Mouse (Mus musculus) mouse embryonic stem cell (cell line): ENCODE results near the gene Cc2d2b.

Experiments
- in situ Hi-C, 2 experiments: fragments of 300-500 bp; cut with MboI; formaldehyde crosslinking; loops; 1 replicate in 1 of 2; 3 replicates in 1 of 2; pipeline ENCODE4 v1.14.3; 2019 to 2020; ENCODE audit warnings: low sequenced_read_pairs in 2 of 2, low pct_unique_long_range_greater_than_20kb in 1 of 2, mixed read lengths in 1 of 2; ENCODE audit not compliant: unreplicated experiment in 1 of 2

Cc2d2b gene

DNA sequence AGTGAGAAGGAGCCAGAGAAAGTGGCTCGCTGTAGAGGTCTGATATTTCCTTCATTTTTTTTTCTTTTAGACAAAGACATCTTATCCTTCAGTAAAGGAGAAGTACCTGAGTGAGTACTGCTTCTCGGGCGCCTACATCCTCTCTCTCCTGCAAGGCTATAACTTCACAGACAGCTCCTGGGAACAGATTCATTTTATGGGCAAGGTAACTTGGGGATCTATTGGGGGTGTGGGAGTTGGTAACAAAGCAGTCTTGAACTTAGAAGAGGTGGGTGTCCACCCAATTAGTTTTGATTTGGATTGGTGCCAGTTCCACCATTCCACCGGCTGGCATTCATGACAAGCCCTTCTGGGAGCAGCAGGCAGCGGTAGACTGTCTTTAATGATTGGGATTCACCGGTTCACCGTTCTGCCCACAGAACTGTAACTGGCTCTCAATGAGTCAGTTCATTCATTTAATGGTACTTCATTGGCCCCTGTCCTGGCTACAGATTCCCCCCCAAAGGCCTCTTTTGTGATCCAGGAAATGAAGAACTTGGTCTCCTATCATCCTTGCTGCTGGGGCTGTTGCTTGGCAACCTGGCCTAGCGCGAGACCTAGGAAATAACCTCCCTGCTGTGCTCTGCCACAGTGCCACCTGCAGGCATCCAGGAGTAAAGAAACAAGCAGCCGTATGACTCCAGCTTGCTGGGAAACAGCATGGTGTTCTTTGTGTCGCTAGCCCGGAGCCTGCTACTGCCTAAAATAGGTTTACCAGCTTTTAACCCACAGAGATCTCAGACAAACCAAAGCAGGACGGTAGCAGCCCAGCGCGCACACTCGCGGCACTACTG, 11.7 kb upstream of the Cc2d2b start:
- in situ Hi-C loops, result no loop called here

DNA sequence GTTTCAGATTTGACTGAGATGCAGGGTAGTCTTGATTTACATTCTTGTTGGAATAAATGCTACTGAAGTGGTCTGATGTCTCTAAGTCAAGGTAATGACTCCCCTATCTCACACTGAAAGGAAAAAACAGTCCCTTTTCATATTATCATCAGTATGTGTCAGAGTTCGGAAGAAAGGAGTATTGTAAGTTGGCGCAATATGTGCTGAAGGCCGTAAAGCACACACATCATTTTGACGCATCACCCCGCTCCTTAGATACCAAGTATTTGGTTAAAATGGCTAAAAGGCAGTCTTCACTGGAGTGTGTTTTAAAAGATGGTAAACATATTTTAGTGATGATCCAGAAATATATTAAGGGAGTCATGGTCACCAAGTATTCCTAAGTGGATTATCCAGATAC, 10.9 kb upstream of the Cc2d2b start:
- in situ Hi-C loops, result no loop called here

DNA sequence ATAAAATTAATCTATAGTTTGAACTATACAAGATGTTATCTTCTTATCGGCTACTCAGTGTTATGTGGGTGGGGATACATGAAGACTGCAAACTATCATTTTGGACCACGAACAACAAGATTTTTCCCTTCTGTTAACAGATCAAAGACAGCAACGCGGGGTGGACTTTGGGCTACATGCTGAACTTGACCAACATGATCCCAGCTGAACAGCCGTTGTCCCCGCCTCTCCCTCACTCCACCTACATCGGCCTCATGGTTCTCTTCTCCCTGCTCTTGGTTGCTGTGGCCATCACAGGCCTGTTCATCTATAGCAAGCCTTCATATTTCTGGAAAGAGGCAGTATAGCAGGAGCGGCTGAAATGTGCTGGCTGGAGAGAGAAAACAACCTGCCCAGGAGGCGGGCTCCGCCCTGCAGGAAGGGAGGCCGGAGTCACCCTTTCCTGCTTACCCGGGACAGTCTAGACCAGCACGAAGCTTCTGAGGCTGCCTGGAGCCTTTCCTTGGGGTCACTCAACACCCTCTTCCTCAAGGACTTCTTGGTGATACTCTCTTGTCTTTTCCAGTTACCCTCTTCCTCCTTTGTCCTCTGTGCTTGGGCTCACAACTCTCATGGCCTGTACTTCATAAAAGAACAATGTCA, 9.7 kb upstream of the Cc2d2b start:
- in situ Hi-C loops, result no loop called here

DNA sequence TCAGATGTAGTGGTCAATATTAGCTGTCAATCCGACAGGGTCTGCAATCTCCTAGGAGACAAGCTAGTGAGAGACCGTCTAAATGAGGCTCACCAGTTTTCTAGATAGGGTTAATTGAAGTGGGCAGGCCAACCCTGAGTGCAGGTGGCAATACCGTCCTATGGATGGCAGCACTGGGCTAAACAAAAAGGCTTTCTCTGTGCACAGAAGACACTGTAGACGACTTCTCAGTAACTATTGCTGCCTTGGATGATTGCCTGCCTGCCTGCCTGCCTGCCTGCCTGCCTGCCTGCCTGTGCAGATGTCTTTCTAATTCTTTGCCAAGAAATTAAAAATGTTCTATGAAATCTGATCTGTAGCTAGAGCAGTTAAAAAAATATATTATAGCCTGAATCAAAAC, 1.9 kb upstream of the Cc2d2b start:
- in situ Hi-C loops, result no loop called here

DNA sequence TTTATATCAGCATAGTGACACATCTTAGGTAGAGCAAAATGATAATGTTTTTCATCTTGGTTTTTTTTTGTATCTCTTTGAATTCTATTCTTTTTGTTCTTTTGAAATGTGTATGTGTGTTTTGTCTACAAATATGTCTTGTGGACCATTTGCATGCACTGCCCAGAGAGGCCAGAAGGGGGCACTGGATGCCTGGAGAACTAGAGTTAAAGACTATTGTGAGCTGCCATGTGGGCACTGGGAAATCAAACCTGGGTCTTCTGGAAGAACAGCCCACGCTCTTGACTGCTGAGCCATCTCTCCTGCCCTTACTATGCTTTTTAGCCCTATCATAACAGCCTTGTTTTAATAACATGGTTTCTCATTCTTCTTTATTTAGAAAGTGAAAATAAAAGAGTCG, 5.8 kb downstream of the Cc2d2b start:
- in situ Hi-C loops, result loop anchor here in 1 of 2 experiments (25.0 kb wide), 1 partner anchor 258 kb away; no protein-coding TSS in a partner anchor

DNA sequence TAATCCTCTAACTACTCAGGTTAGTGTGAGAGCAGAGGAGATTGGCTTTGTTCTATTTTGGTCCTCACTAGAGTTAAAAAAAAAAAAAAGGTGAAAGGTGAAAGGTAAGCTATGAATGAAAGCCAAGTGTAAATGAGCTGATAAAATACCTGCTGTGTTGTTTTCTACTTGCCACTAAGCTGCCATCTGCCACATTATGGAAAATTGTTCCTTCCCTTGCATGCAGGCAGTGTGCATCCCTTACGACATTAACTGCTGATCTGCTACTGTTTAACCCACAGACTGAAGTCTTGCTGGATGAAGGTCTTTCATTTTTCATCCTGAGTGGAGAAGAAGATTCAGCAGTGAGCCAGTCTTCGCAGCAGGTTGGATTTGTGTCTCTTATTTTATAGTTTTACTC, 11.5 kb downstream of the Cc2d2b start:
- in situ Hi-C loops, result loop anchor here (10.0 to 25.0 kb wide), 2 partner anchors 252 to 285 kb away; no protein-coding TSS in a partner anchor

DNA sequence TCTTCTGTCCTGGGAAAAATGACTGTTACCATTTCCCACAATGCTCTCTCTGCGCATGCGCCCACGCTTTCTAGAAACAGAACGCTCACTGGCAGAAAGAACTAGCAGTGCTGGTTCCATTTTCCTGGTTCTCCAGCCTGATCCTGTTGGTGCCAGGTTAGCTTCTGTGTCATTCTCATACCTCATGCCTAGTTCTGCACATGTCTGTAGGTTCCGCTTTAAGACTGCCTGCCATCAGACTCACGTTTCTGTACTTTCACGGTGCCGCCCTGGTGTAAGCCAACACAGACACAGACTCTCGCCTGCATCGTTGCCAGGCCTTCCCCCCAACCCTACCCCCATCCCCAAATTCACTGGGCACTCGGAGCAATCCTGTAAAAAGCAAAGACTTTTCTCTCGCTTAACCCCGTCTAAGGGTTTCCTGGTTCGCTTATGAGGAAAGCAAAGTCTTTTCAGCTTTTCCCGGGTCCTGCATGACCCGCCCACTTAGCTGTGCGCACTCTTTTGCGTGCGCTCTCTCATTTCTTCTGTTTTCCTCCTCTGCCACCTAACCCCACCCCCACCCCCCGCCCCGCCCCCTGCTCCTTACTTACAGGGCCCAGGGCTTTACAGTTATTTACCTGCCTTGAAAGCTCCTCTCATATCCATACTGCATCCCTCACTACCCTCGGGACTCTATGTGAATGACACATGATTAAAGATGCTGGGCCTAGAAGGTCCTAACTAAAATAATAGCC, 13.6 kb downstream of the Cc2d2b start:
- in situ Hi-C loops, result loop anchor here (10.0 to 25.0 kb wide), 2 partner anchors 250 to 283 kb away; no protein-coding TSS in a partner anchor

DNA sequence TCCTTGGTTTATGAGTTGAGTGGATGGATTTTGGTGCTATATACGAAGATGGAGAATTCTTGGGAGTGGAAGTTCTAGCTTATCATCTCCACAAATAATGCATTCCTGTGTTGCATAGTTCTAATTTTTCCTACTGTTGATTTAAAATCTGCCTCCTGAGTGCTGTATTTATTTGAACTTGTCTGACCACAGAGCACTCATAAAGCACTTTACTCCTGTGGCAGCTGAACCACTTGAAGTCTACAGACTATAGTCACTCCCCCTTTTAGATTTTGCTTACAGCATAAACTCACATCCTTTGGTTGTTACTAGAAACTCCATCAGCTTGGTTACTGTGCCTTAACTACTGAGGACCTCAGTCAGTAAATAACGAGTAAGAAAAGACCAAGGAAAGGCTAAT, 18.6 kb downstream of the Cc2d2b start:
- in situ Hi-C loops, result loop anchor here (10.0 to 25.0 kb wide), 2 partner anchors 245 to 278 kb away; no protein-coding TSS in a partner anchor

DNA sequence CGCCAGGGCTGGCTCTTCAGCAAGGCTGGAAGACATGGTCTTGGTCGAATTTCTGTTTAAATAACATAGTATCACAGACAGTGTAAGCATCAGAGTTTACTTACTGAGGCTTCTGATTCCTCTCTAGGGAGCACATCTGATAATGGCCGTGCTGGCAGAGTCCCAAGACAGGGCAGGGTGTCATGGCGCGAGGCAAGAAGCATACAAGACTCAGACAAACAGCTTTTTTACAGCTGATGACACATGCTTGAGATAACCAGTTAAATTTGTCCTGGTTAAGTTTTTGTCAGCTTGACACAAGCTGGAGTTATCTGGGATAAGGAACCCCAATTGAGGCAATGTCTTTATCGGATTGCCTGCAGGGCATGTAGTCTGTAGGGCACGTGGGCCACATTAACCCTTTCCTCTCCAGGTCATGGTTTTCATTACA, 20.8 kb downstream of the Cc2d2b start:
- in situ Hi-C loops, result loop anchor here (10.0 to 25.0 kb wide), 2 partner anchors 243 to 275 kb away; no protein-coding TSS in a partner anchor

DNA sequence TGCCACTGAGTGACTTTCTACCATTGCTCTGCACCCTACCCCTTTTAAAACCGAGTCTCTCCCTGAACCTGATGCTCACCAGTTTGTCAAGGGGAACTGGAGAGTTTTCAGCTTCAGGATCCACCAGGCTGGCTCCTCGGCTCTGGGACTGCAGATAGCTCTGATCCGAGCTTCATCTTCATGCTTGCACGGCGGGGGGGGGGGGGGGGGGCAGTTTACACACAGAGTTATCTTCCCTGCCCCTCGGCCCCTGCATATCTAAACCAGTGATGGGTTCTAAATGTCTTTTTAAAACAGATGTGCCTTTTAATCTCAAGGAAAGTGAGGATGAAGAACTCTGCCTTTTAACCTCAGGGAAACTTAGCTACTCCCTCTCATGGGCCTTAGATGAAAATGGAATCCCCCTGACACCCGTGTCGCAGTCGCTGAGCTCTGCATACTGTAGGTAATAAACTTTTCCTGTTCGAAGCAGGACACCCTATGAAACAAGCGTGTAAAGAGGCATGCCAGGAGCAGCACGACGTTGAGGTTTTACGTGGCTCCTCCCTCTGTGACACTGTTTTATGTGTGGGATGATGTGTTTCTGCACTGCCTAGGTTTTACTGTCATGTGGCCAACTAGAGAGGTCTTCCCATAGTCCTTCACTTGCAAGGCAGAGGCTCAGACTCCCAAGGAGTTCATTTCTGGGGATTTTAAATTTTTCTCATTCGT, 39.6 kb downstream of the Cc2d2b start:
- in situ Hi-C loops, result no loop called here

DNA sequence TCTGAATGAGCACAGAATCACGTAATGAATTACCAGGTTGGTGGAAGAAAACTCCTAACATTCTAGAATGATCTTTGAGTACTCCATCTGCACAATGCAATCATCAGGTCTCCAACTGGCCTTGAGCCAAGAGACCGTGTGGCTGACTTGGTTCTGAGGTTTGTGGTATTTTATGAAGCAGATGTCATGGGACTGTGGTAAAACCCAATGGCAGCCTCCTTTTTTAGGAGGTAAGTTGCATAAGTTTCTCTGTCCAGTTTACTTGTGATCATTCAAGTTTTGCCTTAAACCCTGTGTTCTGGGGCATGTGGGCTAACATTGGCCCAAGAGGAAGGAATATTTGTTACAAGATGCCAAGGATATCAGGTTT, 40.1 kb downstream of the Cc2d2b start:
- in situ Hi-C loops, result no loop called here

DNA sequence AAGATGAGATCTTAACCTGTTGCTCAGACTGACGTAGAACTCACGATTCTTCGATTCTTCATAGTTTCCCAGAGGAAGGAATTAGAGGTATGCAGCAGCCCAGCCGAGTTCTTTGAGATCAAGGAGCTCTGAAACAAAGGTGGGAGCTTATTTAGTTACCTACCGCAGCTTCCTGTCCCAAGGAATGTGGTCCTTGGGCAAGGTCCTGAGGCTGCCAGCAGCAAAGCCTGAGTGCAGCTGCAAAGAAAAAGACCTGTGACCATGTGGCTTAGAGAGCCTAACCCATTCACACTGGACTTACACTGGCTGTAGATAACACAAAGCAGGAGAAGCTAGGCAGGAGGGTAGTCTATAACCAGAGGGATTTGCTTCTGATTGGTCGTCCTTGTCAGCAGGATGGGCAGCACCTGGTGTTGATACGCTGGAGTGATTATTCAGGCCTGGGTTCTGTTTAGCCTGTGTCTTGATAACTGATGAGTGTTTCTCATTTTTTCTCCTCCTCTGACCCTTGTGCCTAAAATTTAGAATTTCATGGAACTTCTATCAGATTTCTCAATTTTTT, 56.7 kb downstream of the Cc2d2b start:
- in situ Hi-C loops, result no loop called here

DNA sequence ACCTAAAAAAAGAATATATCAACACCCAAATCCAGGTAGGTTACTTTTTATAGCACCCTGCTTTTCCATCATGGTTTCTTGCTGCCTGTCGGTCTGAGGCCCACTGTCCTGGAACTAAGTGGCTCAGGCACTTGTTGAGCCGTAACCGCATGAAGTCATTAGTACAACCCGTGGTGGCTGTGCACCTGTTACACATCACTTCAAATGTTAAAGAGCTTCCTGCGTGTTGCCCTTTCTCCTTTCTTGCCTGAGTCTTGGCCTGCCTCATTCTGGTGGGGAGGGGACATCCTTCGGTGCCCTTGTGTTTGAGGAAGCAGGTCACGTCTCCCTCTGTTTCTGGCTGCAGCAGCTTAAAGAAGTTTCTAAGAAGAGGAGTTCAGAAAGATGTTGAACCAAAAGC, 61.3 kb downstream of the Cc2d2b start:
- in situ Hi-C loops, result no loop called here

DNA sequence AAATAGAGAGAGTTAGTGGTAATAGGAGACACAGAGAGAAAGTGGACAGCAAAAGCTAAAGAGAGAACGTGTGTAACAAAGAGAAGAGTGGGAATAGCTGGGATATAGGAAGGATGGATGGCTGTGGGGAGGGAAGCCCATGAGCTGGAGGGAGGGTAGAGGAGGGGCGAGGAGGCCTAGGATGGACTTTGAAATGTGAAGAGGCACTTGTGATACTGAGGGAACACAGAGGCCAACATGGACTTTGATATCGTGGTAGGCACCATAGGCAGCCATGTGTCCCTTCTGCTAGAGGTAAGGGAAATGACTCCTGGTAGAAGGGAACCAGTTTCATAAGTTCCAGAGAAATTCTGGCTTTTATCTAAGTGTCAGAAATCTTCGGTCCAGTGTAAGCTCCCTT, 63.3 kb downstream of the Cc2d2b start:
- in situ Hi-C loops, result no loop called here

DNA sequence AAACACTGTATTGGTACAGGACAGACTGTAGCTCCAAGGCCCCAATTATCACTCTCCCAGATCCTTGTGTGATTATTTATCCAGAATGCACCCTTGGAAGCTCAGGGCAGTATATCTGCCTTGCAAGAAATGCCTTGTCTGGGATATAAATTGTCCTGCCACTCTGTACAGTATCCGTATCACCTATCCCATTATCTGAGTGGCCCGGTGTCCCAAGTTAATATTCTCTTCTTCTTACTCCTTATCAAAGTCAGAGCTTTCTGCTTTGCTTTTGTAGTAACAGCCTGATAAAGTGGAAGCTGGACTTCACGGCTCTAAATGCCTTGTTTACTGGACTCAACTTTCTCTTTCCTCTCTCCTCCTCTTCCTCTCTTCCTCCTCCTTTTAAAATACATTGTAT, 64.2 kb downstream of the Cc2d2b start:
- in situ Hi-C loops, result no loop called here

DNA sequence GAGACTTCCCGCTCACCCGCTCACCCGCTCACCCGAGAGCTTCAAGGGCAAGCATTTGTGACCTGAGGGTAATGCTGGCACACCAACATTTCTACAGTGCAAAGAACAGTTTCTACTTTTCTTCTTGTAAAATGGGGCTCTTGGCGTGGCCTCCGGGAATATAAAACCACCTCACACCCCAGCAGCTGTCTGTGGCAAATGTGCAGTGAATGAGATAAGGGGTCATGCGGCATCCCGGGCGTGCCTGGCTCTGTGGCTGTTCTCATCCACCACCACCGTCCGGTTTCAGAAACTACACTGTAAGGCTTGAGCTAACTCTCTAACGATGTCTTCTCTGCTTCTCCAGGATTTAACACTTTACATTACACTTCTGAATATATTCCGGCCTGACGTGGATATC, 64.8 kb downstream of the Cc2d2b start:
- in situ Hi-C loops, result no loop called here

DNA sequence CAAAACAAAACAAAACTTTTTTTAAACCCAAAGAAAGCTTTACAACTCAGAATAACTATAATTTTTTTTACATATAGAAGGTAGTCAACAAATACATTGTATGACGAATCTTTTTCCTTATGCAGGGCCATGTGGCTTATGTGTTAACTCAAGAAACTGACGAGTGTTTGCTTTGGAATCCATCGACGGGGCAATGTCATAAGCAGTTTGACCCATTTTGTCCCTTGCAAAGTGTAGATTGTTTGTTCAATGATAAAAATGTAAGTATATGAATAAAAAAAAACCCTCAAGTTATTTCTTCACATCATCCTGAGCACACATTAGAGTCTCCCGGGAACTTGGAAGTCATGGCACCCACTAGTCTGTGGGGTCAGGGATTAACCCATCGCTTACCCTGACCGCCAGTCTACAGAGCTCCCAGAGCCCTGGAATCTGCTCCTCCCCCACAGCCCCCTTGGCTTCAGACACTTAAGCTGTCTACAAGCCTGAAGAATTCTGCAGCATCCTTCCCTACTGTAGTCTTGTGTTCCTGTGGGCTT, 67.2 kb downstream of the Cc2d2b start:
- in situ Hi-C loops, result no loop called here

DNA sequence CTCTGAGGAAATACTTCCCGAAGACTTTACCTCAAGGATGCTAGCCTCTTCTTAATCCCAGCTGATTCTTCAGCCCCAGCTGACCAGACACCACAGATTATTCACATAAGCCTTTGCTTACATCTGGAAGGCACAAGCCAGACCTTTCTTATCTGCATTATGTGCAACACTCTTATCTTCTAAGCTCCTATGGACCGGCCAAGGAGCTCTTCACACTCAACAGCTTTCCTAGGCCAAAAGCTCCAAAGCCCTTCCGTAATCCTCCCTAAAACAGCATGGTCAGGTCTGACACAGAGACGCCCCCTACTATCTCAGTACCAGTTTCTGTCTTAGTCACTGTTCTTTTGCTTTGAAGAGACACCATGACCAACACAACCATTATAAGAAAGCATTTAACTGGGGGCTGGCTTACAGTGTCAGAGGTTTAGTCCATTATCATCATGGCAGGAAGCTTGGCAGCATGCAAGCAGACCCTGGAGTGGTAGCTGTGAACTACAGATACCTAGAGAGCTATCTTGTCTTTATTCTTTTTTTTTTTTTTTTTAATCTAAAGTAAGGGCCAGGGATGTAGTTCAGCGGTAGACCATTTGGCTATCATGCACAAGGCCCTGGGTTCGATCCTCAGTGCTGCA, 69.5 kb downstream of the Cc2d2b start:
- in situ Hi-C loops, result no loop called here
